Mouse (Mus musculus) frontal cortex, postnatal 14 days (tissue): ENCODE measurements at regions not wholly inside any gene's neighbourhood (a gene's known extent, or its start where the extent isn't known, plus 50 kb on each side); places are given as distances from the start of the nearest gene placed in this dataset.

Experiments used
- DNase-seq, 2 experiments: peaks; one replicate each; pipeline ENCODE4 v3.0.0; 2022; ENCODE audit warnings: low spot score in 2 of 2

GRCm38 (mm10) chr11:18173028-18173427 is 219.4 kb upstream of the Etaa1 start:
- DNase-seq = no peak

- no peak for DNase-seq
Observed at GRCm38 (mm10) chr11:18171207-18171776, 217.6 kb upstream of the Etaa1 start.

- DNase-seq = no peak
Observed at GRCm38 (mm10) chr11:18165609-18166347, 212.1 kb upstream of the Etaa1 start.

DNA sequence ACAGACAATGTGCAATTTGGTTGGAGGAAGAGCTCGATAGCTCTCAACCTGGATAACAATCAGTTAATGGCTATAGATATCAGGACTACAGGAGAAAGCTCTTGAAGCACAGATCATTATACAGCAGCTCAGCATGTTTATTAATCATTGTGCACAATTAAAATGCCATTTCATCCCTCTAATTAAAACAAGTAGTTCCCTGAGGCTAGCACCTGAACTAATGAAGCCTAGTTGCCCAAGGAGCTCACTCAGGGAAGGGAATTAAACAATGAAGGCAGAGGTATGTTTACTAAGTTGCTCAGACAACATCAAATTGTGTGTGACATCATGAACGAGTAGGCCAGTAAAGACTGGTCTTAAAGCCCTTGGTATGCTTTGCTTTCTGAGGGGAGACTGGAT is 210.3 kb upstream of the Etaa1 start:
- no peak for DNase-seq

GRCm38 (mm10) chr11:18163156-18164024 is 209.7 kb upstream of the Etaa1 start:
- no peak for DNase-seq

DNA sequence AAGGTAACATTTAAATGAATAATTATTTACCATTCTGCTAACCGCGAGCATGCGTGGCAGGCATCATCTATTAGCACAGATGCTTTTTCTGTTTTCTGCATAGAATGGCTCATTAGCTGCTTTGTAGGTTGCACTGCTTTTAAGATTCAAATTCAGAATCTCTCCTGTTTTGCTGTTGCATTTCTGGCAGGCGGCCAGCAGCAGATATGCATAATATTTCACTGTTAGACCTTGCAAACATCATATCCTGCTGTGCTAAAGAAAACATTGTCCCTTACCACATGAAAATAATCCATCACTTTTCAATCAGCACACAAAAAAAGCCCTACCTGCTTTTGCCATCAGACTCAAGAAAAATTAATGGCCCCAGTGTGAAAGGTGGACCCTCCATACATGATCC is 202.8 kb upstream of the Etaa1 start:
- DNase-seq = no peak

DNA sequence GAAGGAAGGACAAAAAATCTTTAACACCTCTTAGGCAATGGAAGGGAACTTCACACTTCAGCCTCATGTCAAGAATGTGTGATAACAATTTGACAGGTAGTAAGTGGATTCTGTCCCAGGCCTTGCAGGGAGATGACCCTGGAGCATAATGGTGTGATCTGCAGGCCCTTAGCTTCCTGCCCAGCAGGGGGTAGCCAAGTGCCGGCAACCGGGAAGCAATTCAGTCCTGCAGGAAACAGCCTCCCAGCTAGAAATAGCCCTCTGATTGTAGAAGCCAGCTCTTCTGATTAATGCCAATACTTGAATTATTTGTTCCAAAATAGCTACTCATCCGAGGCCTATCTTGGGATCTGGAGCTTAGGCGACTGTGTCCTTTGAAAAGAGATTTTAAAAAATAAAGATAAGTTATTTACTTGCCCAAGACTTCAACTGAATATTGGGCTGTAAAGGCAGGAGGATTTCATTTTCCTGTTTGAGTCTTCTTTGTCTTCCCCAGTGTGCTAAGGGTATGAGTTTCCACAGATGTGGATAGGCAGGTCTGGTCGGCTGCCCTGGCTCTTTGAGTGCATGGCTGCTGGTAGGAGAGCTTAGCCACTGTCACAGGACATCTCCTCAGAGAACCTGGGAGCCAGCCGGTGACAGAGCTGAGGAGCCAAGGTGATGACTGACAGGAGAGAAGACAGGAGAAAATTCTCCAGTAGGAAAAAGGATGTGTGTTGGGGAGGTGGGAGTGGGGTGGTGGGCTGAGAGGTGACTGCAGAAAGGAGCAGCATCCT is 198.3 kb upstream of the Etaa1 start:
- peak; percentile 5 to 31 for DNase-seq

- no peak for DNase-seq
Observed at GRCm38 (mm10) chr11:18151369-18151768, 197.7 kb upstream of the Etaa1 start.

- DNase-seq = no peak
Observed at GRCm38 (mm10) chr11:18127488-18127887, 173.8 kb upstream of the Etaa1 start.

DNA sequence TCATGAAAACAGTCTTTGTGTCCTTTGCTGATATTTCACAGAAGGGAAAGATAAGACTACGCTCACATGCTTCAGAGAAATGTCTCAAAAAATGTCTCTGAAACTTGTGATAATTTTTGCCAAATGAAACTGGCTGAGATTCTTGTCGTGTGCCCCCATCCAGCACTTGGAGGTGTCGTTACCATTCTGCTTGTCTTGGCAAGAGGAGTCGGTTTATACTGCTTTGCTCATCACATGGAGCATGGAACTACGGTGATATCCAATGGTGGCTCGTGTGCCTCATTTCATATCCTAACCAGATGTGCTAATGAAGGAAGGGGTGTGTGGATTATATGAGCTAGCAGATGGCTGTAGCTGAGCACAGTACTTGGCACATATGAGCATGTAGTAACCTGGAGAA is 169.4 kb upstream of the Etaa1 start:
- peak in 1 of 2 experiments; percentile 7 for DNase-seq

DNA sequence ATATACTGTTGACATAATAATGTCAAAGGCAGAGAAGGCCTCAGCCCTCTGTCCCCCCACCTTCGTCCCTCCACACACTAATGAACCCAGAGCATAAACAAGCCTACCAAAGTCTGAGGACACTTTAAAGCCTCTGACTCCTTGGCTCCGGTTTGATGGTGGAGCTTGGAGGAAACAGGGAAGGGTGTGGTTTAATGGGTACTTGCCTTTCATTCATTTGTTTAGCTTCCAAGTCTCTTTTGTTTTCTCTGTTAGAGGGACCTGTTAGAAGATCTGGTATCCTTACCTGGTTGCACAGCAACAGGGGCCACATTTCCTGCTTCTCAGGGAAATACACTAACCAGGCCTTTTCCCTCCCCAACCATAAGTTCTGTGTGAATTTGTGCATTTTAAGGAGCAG is 168.9 kb upstream of the Etaa1 start:
- DNase-seq = no peak

DNA sequence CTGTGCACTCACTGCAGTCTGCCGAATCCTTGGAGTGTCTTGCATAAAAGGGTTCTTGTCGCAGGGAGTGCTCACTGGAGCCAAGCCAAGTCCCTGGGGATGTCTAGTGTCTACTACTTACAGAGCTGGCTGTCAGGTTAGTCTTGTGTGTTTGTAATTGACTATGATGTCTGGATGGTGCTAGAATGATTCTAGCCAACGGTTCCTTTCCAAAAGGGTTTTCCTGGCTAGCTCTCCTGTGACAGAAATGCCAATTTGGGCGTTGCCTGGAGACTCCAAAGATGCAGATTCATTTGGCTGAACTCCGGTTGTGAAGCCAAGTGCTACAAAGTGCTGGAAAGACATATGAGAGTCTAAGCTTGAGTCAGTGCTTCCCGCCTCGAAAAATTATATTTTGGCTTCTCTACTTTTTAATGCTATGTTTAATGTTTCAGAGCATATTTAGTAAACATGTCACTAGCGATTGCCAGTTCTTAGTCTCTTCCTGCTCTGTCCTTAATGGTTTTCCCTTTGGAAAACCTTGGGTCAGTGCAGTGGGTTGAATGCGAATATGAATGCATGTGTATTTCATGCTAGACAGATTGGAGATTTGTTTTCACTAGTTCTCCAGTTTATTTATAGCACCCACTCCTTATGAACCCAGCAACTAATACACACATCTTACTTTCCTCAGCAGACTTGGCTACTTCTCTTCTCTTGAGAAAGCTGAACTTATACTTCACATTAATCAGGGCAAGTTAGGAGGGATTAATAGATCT is 162.2 kb upstream of the Etaa1 start:
- peak; percentile 27 to 29 for DNase-seq

DNA sequence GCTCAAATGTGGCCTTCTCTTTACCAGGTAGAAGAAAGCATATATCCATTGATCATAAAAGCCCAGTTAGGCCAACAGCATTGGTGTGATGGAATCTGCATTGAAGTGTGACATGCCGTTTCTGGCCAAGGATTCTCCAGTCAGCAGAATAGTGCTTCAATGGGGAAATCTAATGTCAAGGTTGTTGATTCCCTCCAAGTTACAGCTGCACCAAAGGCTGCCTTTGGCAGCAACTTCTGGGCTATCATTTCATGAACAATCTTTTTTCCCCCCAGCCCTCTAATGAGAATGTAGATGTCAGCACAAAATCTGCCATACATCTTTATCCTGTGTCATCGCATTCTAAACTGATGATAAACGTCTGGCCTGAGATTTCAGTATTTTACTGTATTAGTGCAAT is 149.2 kb upstream of the Etaa1 start:
- no peak for DNase-seq

DNA sequence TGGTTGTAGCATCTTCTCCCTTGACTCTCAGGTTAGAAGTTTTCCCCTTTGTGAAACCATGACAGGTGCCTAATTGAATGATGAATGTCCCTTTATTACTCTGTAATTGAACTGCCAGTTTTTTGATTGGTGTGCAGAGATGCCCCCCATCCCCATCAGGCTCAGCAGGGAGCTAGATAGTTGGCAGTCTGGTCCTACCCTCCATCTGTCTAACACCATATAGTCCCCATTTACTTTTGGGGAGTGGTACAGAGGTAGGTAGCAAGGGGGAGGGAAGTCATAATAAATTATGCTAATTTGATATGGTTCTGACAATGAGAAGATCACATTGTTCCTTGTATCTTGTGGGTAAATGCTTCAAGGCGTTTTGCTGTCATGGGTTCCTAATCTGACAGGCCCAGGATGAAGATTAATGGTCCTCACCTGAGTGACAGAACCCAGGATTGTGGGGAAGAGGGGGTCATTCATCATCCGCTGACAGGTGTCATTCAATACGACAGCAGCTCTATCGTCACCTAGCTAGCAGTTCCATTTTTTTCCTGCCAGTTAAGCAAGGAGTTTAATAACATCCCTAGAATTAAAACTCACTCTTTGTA is 122.3 kb upstream of the Etaa1 start:
- no peak for DNase-seq

GRCm38 (mm10) chr11:18070586-18071306 is 117.1 kb upstream of the Etaa1 start:
- DNase-seq = no peak

DNA sequence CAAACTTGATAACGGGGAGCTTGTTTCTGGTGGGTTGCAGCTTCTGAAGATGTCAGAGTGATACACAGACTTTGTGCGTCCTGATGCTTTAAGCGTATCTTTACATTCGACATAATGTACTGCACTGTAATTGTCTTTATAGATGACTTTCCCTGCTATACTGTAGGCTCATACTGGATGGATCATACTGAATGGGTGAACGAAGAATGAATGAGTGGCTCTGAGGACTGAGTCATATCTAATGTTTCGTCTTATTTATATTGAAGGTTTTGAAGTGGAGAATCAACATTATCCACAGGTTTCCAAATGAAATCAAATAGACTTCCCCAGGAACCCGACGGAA is 116.3 kb upstream of the Etaa1 start:
- no peak for DNase-seq

DNA sequence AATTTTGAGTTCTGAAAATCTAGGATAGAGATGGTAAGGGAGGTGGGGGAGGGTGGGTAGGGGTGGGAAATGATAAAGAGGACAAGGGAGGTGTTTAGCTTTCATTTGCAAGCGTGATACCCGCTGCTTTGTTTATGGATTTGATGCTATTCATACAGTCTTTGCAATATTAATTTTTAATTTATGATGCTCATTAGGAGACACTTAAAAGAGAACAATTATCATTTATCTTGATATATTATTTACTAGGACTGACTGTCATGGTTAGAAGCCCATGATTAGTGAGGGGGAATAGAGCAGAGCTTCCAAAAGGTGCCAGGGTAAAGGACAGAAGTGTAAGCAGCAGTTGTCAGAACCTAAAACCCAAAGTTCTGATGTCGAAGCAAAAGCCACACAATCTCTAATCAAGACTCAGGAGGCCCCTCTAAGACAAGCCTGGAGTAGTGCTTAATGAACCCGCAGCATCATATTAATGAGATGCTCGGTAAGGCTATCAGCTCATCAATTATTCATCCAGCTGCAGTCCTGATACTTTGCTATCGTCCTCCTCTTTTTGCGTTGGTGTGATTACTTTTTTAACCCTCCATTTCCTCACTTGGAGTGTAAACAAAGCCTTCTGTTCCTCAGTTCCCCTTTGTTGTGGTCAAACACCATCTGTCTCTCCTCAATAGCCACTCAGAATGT is 115.8 kb upstream of the Etaa1 start:
- no peak for DNase-seq

DNA sequence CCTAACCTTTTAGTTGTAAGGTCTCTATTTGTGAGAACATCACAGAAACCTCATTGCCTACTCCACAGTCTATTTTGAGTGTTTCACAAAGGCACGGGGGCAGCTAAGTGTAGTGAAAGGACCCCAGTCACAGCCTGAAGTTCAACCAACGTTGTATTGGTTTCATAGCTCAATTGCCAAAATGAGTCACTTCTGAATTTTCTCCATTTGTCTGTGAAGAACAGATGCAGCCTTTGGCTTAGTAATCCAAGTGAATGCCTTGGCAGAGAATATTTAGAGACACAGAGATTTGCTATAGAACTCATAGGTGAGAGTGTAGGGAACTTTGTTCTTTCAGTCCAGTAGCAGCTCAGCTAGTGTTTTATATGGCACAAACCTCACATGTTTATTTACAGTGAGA is 114.4 kb upstream of the Etaa1 start:
- DNase-seq = no peak

- DNase-seq = no peak
Observed at GRCm38 (mm10) chr11:18067676-18068075, 114.0 kb upstream of the Etaa1 start.

- DNase-seq = no peak
Observed at GRCm38 (mm10) chr11:18041589-18041988, 87.9 kb upstream of the Etaa1 start.
